Mouse (Mus musculus) lung, embryonic 14.5 days (tissue): Measurements from ENCODE around the gene Zbtb46. TPM values are rescaled to one million over a fixed set of nuclear protein-coding genes. Genes with fewer than 3 reads are reported as not detected.
A peak's percentile ranks its signal among the peaks of the same experiment; 100 is the strongest.
"Not testable (repeated sequence)": the region's sequence is repeated elsewhere in the genome, so short reads cannot be mapped to it uniquely, and the experiment has no call there.

Experiments used
- ATAC-seq: fragments of 200-750 bp; cut with Nextera tagmentation; 2 replicates; pipeline ENCODE4 v1.8.0; 2017; ENCODE audit warnings: mild to moderate bottlenecking, moderate TSS enrichment, moderate library complexity; ENCODE audit not compliant: insufficient read depth
- DNase-seq: peaks from one replicate; pipeline ENCODE4 v3.0.0-alpha.2; 2015
- H3K27ac ChIP-seq: fragments of 300-500 bp; sonication (generic); 2 replicates; pipeline ENCODE4 v1.5.1; 2014; ENCODE audit warnings: low read depth, mild to moderate bottlenecking, moderate library complexity
- H3K27me3 ChIP-seq: fragments of 300-500 bp; sonication (generic); 2 replicates; pipeline ENCODE4 v1.6.1; 2014; ENCODE audit warnings: low read length, control low read depth; ENCODE audit not compliant: insufficient read depth
- H3K36me3 ChIP-seq: fragments of 300-500 bp; sonication (generic); 2 replicates; pipeline ENCODE4 v1.6.1; 2014; ENCODE audit warnings: control low read depth; ENCODE audit not compliant: insufficient read depth
- H3K4me1 ChIP-seq: fragments of 300-500 bp; sonication (generic); 2 replicates; pipeline ENCODE4 v1.6.1; 2014; ENCODE audit warnings: antibody characterized with exemption, control low read depth; ENCODE audit not compliant: insufficient read depth
- H3K4me2 ChIP-seq: fragments of 300-500 bp; sonication (generic); 2 replicates; pipeline ENCODE4 v1.6.1; 2014; ENCODE audit warnings: mild to moderate bottlenecking
- H3K4me3 ChIP-seq: fragments of 300-500 bp; sonication (generic); 2 replicates; pipeline ENCODE4 v1.5.1; 2014; ENCODE audit warnings: low read depth, low read length
- H3K9ac ChIP-seq: fragments of 300-500 bp; sonication (generic); 2 replicates; pipeline ENCODE4 v1.6.1; 2014
- H3K9me3 ChIP-seq: fragments of 300-500 bp; sonication (generic); 2 replicates; pipeline ENCODE4 v1.6.1; 2016; ENCODE audit warnings: low read depth, low read length, control low read depth
- CTCF ChIP-seq: IDR thresholded peaks from 2 replicates; pipeline ENCODE4 v1.5.1; 2016; ENCODE audit warnings: antibody characterized with exemption, low read depth
- WGBS: fragments of 180-500 bp; shearing (Covaris S2); extraction: QIAGEN DNeasy Blood & Tissue Kit; methylation state at CpG from one replicate; pipeline ENCODE4 v1.1.7; 2014; 5-methylcytosine and 5-hydroxymethylcytosine counted together
- polyA plus RNA-seq: library from polyadenylated mRNA; unstranded; fragments of >200 nt; fragmentation: Nextera tagmentation; extraction: Ambion mirVana; gene quantifications from 2 replicates; pipeline ENCODE4 v1.2.1, GENCODE M21; 2014

Zbtb46 gene
- 14.6 and 15.6 TPM in 2 replicates for polyA plus RNA-seq

GRCm38 (mm10) chr2:181459153-181459672 lies at the start of gene Zbtb46:
Gene Zbtb46 (minus strand): TSS chr2:181459426.
- Histone ChIP-seq H3K4me1 (peaks cover 4% of the 10 kb centered on the region; the same call in 1 of the 2 replicates), H3K4me2 (peak within 1 kb of the TSS; percentile 99), H3K4me3 (peak within 1 kb of the TSS; percentile 93), H3K36me3 (no peaks in the 10 kb centered on the region), H3K27ac (peak within 1 kb of the TSS; percentile 67), H3K9ac (peak within 1 kb of the TSS; percentile 76), H3K27me3 (peaks cover 10% of the 10 kb centered on the region; the same call in 1 of the 2 replicates), H3K9me3 (no peaks in the 10 kb centered on the region)
- DNase-seq = peak; percentile 91
- 1% methylated on average over 67 of the region's 83 CpGs for WGBS
- peak; percentile 91 for ATAC-seq
- no peak for TF ChIP-seq CTCF

DNA sequence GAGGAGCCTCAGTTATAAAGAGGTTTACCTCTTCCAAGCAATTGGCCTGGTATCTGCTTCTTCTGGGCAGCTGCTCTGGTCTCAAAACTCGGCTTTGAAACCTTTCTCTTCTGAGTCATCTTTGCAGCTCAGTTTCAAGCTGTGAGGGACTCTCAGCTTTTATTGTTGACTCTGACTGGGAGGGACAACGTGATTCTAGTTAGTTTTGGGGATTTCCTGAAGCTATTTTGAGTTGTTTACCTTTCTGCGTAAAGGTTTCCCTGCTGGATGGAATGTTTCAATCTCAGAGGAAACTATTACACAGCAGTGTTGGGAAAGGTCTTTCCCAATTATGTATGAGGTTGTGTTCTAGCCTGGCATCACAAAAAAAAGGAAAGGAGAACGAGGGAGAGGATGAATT lies 39.4 kb upstream of the Zbtb46 start:
- 73% methylated on average over 4 of the region's 4 CpGs for WGBS
- H3K4me3 ChIP-seq = no peak overlapping the region
- no peaks in the 10 kb centered on the region for H3K9me3 ChIP-seq
- no peaks in the 10 kb centered on the region for H3K4me1 ChIP-seq
- ATAC-seq (no peak), DNase-seq (no peak)
- peaks cover 43% of the 10 kb centered on the region for H3K36me3 ChIP-seq
- no peaks in the 10 kb centered on the region for H3K27me3 ChIP-seq
- H3K9ac ChIP-seq = no peak overlapping the region
- no peak for TF ChIP-seq CTCF
- H3K4me2 ChIP-seq = peak overlapping the region; percentile 88; the same call in 1 of the 2 replicates
- H3K27ac ChIP-seq = no peak overlapping the region

GRCm38 (mm10) chr2:181497548-181497875 lies 38.3 kb upstream of the Zbtb46 start:
- Histone ChIP-seq H3K27ac (peak overlapping the region; percentile 96), H3K36me3 (peaks cover 31% of the 10 kb centered on the region), H3K4me2 (peak overlapping the region; percentile 88), H3K4me1 (no peaks in the 10 kb centered on the region), H3K9ac (peak overlapping the region; percentile 86), H3K9me3 (no peaks in the 10 kb centered on the region), H3K4me3 (peak overlapping the region; percentile 92), H3K27me3 (no peaks in the 10 kb centered on the region)
- TF ChIP-seq CTCF = no peak
- DNase-seq (peak; percentile 80), ATAC-seq (peak; percentile 76)
- under 1% methylated on average over 12 of the region's 12 CpGs for WGBS

GRCm38 (mm10) chr2:181496831-181497547 lies 37.8 kb upstream of the Zbtb46 start, which contains the start of gene Tpd52l2:
Gene Tpd52l2 (plus strand): TSS chr2:181497142.
- no peaks in the 10 kb centered on the region for H3K4me1 ChIP-seq
- H3K27ac ChIP-seq = peak within 1 kb of the TSS; percentile 96
- peak within 1 kb of the TSS; percentile 86 for H3K9ac ChIP-seq
- peak within 1 kb of the TSS; percentile 88 for H3K4me2 ChIP-seq
- no peak for TF ChIP-seq CTCF
- peak; percentile 98 for ATAC-seq
- no peaks in the 10 kb centered on the region for H3K9me3 ChIP-seq
- H3K4me3 ChIP-seq = peak within 1 kb of the TSS; percentile 92
- H3K27me3 ChIP-seq = no peaks in the 10 kb centered on the region
- peaks cover 26% of the 10 kb centered on the region for H3K36me3 ChIP-seq
- DNase-seq = peak; percentile 99
- under 1% methylated on average over 46 of the region's 46 CpGs for WGBS

DNA sequence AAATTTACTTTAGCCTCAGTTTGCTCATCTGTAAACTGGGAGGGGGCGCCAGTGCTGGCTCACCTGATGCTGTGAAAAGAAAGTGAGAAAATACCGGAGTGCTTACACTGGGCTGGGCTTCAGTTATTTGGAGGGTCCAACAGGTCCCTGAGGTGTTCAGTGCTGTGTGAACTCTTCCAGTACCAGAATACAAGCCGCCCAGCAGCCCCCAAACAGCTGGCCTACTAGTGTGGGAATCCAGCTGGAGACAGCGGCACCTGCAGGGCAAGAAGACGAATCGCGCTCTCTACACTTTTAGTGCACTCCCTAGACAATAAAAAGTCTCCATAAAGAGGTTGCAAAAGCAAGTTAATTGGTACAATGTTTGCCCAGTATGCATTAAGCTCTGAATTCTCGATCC lies 37.1 kb upstream of the Zbtb46 start:
- peak; percentile 86 for DNase-seq
- peaks cover 19% of the 10 kb centered on the region for H3K36me3 ChIP-seq
- H3K4me1 ChIP-seq = no peaks in the 10 kb centered on the region
- H3K4me2 ChIP-seq = peak overlapping the region; percentile 88
- peak overlapping the region; percentile 92 for H3K4me3 ChIP-seq
- TF ChIP-seq CTCF = peak; percentile 70
- peak overlapping the region; percentile 96 for H3K27ac ChIP-seq
- 13% methylated on average over 8 of the region's 8 CpGs for WGBS
- H3K27me3 ChIP-seq = no peaks in the 10 kb centered on the region
- peak; percentile 55 for ATAC-seq
- peak overlapping the region; percentile 59 for H3K9ac ChIP-seq
- H3K9me3 ChIP-seq = no peaks in the 10 kb centered on the region

DNA sequence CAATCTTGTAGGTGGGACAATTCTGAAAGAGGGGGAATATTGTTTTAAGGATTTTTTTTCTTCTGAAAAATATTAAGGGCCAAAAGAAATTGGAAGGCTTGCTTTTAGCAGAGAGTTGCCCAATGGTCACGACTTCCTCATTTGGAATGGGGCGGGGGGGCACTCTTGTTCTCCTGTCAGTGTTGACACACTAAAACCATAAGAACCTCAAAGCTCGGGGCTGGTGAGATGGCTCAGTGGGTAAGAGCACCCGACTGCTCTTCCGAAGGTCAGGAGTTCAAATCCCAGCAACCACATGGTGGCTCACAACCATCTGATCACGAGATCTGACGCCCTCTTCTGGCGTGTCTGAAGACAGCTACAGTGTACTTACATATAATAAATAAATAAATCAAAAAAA lies 36.6 kb upstream of the Zbtb46 start:
- not testable (repeated sequence) for H3K4me3 ChIP-seq, DNase-seq, H3K27me3 ChIP-seq, H3K9ac ChIP-seq, H3K27ac ChIP-seq, ATAC-seq, H3K9me3 ChIP-seq, H3K4me1 ChIP-seq
- Histone ChIP-seq H3K4me2 (peak overlapping the region; percentile 88; the same call in 1 of the 2 replicates), H3K36me3 (peaks cover 15% of the 10 kb centered on the region)
- WGBS = 58% methylated on average over 8 of the region's 8 CpGs

GRCm38 (mm10) chr2:181494266-181494945 lies 35.2 kb upstream of the Zbtb46 start:
- H3K27me3 ChIP-seq = no peaks in the 10 kb centered on the region
- peak; percentile 37 for DNase-seq
- WGBS = 66% methylated on average over 26 of the region's 26 CpGs

More at GRCm38 (mm10) chr2:181494266-181494945, 35.2 kb upstream of the Zbtb46 start:
- no peak overlapping the region for H3K9ac ChIP-seq
- H3K4me2 ChIP-seq = no peak overlapping the region
- no peaks in the 10 kb centered on the region for H3K9me3 ChIP-seq
- no peak for ATAC-seq
- H3K36me3 ChIP-seq = peaks cover under 1% of the 10 kb centered on the region; the same call in 1 of the 2 replicates
- no peak for TF ChIP-seq CTCF
- H3K4me3 ChIP-seq = no peak overlapping the region
- H3K4me1 ChIP-seq = no peaks in the 10 kb centered on the region
- no peak overlapping the region for H3K27ac ChIP-seq
